Mouse (Mus musculus): ENCODE measurements around the gene Hspa2.

Gene Hspa2

GRCm38 (mm10) chr12:76377726-76378125 lies 26.2 kb upstream of the Hspa2 start:
- no peak for DNase-seq (ENCODE audit: low spot score)

GRCm38 (mm10) chr12:76378556-76378955 lies 25.4 kb upstream of the Hspa2 start:
- no peak for DNase-seq (ENCODE audit: low spot score)

- DNase-seq (ENCODE audit: low spot score), result no peak
Observed at GRCm38 (mm10) chr12:76380151-76380550, 23.8 kb upstream of the Hspa2 start.

- DNase-seq (ENCODE audit: low spot score), result no peak
Observed at GRCm38 (mm10) chr12:76385342-76385741, 18.6 kb upstream of the Hspa2 start.

- DNase-seq (ENCODE audit: low spot score), result no peak
Observed at GRCm38 (mm10) chr12:76388794-76389193, 15.2 kb upstream of the Hspa2 start.

GRCm38 (mm10) chr12:76391595-76392271 lies 12.2 kb upstream of the Hspa2 start:
- DNase-seq (ENCODE audit: low spot score), result no peak

- DNase-seq (ENCODE audit: low spot score), result no peak
Observed at GRCm38 (mm10) chr12:76392979-76393378, 11.0 kb upstream of the Hspa2 start.

GRCm38 (mm10) chr12:76397281-76397680 lies 6.7 kb upstream of the Hspa2 start:
- DNase-seq (ENCODE audit: low spot score), result no peak

GRCm38 (mm10) chr12:76401674-76402073 lies 2.3 kb upstream of the Hspa2 start:
- no peak for DNase-seq (ENCODE audit: low spot score)

GRCm38 (mm10) chr12:76402991-76403885 lies 738 bp upstream of the Hspa2 start:
- DNase-seq (ENCODE audit: low spot score), result no peak

- no peak for DNase-seq (ENCODE audit: low spot score)
Observed at GRCm38 (mm10) chr12:76404836-76405182, 833 bp downstream of the Hspa2 start.

DNA sequence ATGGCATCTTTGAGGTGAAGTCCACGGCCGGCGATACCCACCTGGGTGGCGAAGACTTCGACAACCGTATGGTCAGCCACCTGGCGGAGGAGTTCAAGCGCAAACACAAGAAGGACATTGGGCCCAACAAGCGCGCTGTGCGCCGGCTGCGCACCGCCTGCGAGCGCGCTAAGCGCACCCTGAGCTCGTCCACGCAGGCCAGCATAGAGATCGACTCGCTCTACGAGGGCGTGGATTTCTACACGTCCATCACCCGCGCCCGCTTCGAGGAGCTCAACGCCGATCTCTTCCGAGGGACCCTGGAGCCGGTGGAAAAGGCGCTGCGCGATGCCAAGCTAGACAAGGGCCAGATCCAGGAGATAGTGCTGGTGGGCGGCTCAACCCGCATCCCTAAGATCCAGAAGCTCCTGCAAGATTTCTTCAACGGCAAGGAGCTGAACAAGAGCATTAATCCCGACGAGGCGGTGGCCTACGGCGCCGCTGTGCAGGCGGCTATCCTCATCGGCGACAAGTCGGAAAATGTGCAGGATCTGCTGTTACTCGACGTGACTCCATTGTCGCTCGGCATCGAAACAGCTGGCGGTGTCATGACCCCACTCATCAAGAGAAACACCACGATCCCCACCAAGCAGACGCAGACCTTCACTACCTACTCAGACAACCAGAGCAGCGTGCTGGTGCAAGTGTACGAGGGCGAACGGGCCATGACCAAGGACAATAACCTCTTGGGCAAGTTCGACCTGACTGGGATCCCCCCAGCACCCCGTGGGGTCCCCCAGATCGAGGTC lies 1.4 kb downstream of the Hspa2 start:
- no peak for DNase-seq (ENCODE audit: low spot score)

DNA sequence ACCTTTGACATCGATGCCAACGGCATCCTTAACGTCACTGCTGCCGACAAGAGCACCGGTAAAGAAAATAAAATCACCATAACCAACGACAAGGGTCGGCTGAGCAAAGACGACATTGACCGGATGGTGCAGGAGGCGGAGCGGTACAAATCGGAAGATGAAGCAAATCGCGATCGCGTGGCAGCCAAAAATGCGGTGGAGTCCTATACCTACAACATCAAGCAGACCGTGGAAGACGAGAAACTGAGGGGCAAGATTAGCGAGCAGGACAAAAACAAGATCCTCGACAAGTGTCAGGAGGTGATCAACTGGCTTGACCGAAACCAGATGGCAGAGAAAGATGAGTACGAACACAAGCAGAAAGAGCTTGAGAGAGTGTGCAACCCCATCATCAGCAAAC lies 2.0 kb downstream of the Hspa2 start:
- DNase-seq (ENCODE audit: low spot score), result no peak

DNA sequence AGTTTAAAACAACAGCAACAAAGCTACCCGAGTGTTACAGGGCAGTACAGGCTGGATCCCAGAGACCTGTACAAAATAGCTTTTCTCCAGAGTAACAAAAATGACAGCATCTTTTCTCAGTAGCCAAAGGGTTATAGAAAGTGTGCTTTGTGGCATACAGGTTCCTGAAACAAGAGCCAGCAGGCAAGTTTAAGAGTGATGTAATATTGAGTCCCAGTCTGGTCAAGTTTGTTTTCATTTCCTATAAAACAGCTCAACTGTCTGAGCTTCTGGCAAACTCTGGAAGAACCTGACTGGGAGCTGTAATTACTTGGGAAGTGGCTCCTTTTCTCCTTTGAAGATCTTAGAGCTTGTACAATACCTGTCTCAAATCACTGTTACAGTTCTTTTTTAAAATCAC lies 3.2 kb downstream of the Hspa2 start:
- DNase-seq (ENCODE audit: low spot score), result no peak

DNA sequence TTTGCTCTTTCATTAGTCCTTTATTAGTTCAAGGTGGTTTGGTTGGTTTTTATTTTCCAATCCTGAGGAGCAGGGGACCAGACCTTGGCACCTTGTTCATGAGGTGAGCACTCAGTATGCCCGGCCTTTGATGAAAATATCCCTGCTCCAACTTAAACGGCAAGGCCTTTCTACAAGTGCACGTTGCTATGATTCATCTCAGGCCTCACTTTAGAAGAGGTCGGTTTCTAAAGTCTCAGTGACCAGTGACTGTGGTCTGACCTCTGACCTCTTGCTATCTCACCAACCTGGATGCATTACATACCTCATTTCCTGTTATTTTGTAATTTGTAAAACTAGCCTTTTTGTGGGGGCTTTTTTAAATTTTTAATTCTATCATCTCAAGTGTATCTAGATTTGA lies 5.2 kb downstream of the Hspa2 start:
- no peak for DNase-seq (ENCODE audit: low spot score)

- no peak for DNase-seq (ENCODE audit: low spot score)
Observed at GRCm38 (mm10) chr12:76415383-76416010, 11.5 kb downstream of the Hspa2 start.

DNA sequence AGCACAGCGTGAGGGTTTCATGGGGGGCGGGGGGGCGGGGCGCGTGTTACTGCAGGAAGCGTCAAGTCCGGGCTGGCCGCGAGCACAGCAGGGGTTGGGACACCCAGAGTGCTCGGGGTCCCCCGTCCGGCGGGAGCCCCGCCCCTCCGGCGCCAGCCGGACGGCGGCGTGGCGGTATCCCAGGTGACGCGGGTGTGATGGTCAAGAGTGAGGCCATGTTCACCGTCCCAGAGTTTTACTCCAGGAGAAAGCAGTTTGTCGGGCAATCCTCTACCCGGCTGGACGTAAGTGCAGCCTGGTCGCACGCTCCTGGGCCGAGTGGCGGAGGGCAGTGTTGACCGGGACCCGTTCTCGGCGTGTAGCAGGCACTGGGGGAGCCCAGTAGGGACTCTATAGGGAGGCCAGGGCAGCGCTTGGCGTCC lies 13.5 kb downstream of the Hspa2 start, which contains the start of gene Ppp1r36:
Gene Ppp1r36 (plus strand): TSS at position 106 of the 422 bp plus-strand sequence.
- DNase-seq (ENCODE audit: low spot score), result no peak

GRCm38 (mm10) chr12:76418346-76418745 lies 14.4 kb downstream of the Hspa2 start:
- DNase-seq (ENCODE audit: low spot score), result no peak

DNA sequence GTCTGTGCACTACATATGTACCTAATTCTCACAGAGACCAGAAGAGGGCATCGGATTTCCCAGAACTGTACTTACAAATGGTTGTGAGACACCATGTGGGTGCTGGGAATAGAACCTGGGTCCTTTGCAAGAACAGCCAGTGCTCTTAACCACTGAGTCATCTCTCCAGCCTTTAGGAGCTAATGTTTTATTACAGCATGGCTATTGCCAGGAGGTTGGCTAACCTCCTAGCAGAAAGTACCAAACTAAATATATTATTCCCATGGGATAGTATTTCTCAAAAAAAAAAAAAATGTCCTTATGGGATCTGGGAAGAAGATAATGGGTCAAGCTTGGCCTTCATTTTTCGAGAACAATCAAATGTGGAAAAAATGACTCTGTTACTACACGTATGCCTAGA lies 21.3 kb downstream of the Hspa2 start:
- DNase-seq (ENCODE audit: low spot score), result no peak

- no peak for DNase-seq (ENCODE audit: low spot score)
Observed at GRCm38 (mm10) chr12:76427546-76427945, 23.6 kb downstream of the Hspa2 start.

DNA sequence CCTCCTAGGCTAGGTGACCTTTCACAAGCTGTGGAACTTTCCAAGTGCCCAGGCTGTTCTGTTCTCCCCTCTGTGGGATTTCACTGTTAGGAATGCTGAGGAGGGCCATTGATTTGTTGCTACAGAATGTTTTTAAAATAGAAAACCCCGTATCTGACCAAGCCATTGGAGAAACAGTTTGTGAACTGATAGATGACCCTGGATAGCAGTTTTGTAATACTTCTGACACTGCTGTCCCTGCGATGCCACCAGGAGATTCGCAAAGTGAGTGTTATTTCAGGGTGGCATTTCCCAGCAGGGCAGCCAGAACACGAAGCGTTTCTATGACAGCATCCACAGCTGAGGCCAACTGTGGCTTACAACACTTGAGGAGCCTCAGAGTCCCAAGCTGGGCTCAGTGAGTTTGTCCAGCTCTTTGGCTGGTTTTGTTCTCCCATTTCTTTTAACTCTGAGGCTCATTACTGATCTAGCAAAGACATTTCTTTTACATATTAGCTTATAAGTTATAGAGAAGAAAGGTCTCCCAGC lies 27.0 kb downstream of the Hspa2 start:
- DNase-seq (ENCODE audit: low spot score), result peak; percentile 29

DNA sequence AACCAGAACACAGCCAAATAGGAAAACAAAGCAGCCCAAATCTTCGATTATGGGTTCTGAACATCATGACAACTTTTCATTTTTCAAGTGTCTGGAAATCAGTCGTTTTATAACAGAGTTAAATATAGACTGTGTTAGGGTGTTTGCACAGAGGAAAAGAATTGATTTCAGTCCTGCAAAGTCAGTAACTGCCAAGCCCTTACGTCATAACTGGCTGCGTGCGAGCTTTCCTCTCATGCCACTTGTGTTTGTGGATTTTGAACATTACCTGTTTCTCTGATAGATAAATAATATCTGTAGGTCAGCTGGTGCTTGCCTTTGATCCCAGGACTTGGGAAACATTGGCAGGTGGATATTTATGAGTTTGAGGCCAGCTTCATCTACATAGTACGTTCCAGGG lies 27.5 kb downstream of the Hspa2 start:
- DNase-seq (ENCODE audit: low spot score), result no peak
